15 mouse cellular contexts compared by ENCODE assay signal in genomic region chr14:46088968-46089691, GRCm38 (mm10).
DNase-seq lines count a peak whose midpoint lies in the region; ATAC-seq lines count a peak whose summit lies in the region.
"Had no signal": no experiment of that assay in that cellular context is flagged by ENCODE, and none has a peak within 500 bp of the region (broad histone marks: within the 10 kb centered on the region; RNA-seq: fewer than 3 reads in every experiment).

No protein-coding gene starts in this region.

- no peak overlapping the region for H3K4me3 ChIP-seq in midbrain, embryonic 15.5 days
- no peak overlapping the region for H3K4me3 ChIP-seq in midbrain, embryonic 16.5 days (ENCODE audit: low read depth, low read length)
- no peak overlapping the region for H3K4me3 ChIP-seq in stomach, embryonic 16.5 days (replicated peaks; ENCODE audit: low read length)
- H3K4me3 ChIP-seq: embryonic facial prominence, embryonic 12.5 days; forebrain, embryonic 12.5 days; heart, embryonic 15.5 days; hindbrain, embryonic 15.5 days had no signal

- no peaks in the 10 kb centered on the region for H3K27me3 ChIP-seq in midbrain, embryonic 15.5 days (replicated peaks)
- H3K27me3 ChIP-seq in midbrain, embryonic 16.5 days (ENCODE audit: control insufficient read depth, insufficient read depth, low read depth, low read length) = no peaks in the 10 kb centered on the region
- H3K27me3 ChIP-seq in stomach, embryonic 16.5 days (ENCODE audit: control insufficient read depth, insufficient read depth, low read length) = no peaks in the 10 kb centered on the region
- H3K27me3 ChIP-seq: embryonic facial prominence, embryonic 12.5 days; forebrain, embryonic 12.5 days; heart, embryonic 15.5 days; hindbrain, embryonic 15.5 days; Patski had no signal

- 68% methylated on average over 12 of the region's 12 CpGs for WGBS in midbrain, embryonic 15.5 days
- 61% methylated on average over 12 of the region's 12 CpGs for WGBS in midbrain, embryonic 16.5 days
- WGBS in stomach, embryonic 16.5 days = 50% methylated on average over 12 of the region's 12 CpGs

- no peak overlapping the region for H3K9ac ChIP-seq in midbrain, embryonic 15.5 days
- H3K9ac ChIP-seq in midbrain, embryonic 16.5 days (ENCODE audit: low read depth, low read length) = no peak overlapping the region
- no peak overlapping the region for H3K9ac ChIP-seq in stomach, embryonic 16.5 days (ENCODE audit: low read length)
- H3K9ac ChIP-seq: embryonic facial prominence, embryonic 12.5 days; forebrain, embryonic 12.5 days; heart, embryonic 15.5 days; hindbrain, embryonic 15.5 days had no signal

- H3K4me1 ChIP-seq in midbrain, embryonic 15.5 days = no peaks in the 10 kb centered on the region
- peaks cover 3% of the 10 kb centered on the region; the same call in 1 of the 2 replicates for H3K4me1 ChIP-seq in midbrain, embryonic 16.5 days (ENCODE audit: control insufficient read depth, insufficient read depth, low read length)
- no peaks in the 10 kb centered on the region for H3K4me1 ChIP-seq in stomach, embryonic 16.5 days (ENCODE audit: control insufficient read depth, insufficient read depth, low read length)
- H3K4me1 ChIP-seq: embryonic facial prominence, embryonic 12.5 days; forebrain, embryonic 12.5 days; heart, embryonic 15.5 days had no signal

- no peaks in the 10 kb centered on the region for H3K9me3 ChIP-seq in midbrain, embryonic 15.5 days
- H3K9me3 ChIP-seq in midbrain, embryonic 16.5 days (replicated peaks; ENCODE audit: control insufficient read depth, low read length, poor library complexity, severe bottlenecking) = no peaks in the 10 kb centered on the region
- H3K9me3 ChIP-seq in stomach, embryonic 16.5 days (replicated peaks; ENCODE audit: control insufficient read depth, low read length) = no peaks in the 10 kb centered on the region
- H3K9me3 ChIP-seq: embryonic facial prominence, embryonic 12.5 days; forebrain, embryonic 12.5 days; heart, embryonic 15.5 days; hindbrain, embryonic 15.5 days had no signal

- no peaks in the 10 kb centered on the region for H3K36me3 ChIP-seq in midbrain, embryonic 15.5 days (replicated peaks)
- H3K36me3 ChIP-seq in midbrain, embryonic 16.5 days (ENCODE audit: control insufficient read depth, insufficient read depth, low read length) = no peaks in the 10 kb centered on the region
- no peaks in the 10 kb centered on the region for H3K36me3 ChIP-seq in stomach, embryonic 16.5 days (ENCODE audit: control insufficient read depth, insufficient read depth, low read length)
- H3K36me3 ChIP-seq: embryonic facial prominence, embryonic 12.5 days; forebrain, embryonic 12.5 days; heart, embryonic 15.5 days; hindbrain, embryonic 15.5 days had no signal

- H3K27ac ChIP-seq in midbrain, embryonic 15.5 days = no peak overlapping the region
- H3K27ac ChIP-seq in midbrain, embryonic 16.5 days (ENCODE audit: low read length) = no peak overlapping the region
- H3K27ac ChIP-seq in stomach, embryonic 16.5 days (ENCODE audit: low read length) = peak overlapping the region; percentile 54
- H3K27ac ChIP-seq: embryonic facial prominence, embryonic 12.5 days; forebrain, embryonic 12.5 days; heart, embryonic 15.5 days; hindbrain, embryonic 15.5 days had no signal

- no peak overlapping the region for H3K4me2 ChIP-seq in midbrain, embryonic 15.5 days
- no peak overlapping the region for H3K4me2 ChIP-seq in midbrain, embryonic 16.5 days (ENCODE audit: low read length)
- no peak overlapping the region for H3K4me2 ChIP-seq in stomach, embryonic 16.5 days (ENCODE audit: low read depth, low read length)
- H3K4me2 ChIP-seq: embryonic facial prominence, embryonic 12.5 days; forebrain, embryonic 12.5 days; heart, embryonic 15.5 days; hindbrain, embryonic 15.5 days had no signal

- ATAC-seq in midbrain, embryonic 15.5 days (replicated peaks) = peak; percentile 48; the same call in 1 of the 2 replicates
- no peak for ATAC-seq in midbrain, embryonic 16.5 days
- peak; percentile 60; the same call in 1 of the 2 replicates for ATAC-seq in stomach, embryonic 16.5 days (ENCODE audit: insufficient read depth, low FRiP score)
- ATAC-seq: Patski had no signal

- DNase-seq in kidney, postnatal 10 days = peak; percentile 13
- DNase-seq in kidney, adult 18-20 months = no peak
- peak; percentile 8 for DNase-seq in gastrocnemius, postnatal 25 days
- DNase-seq in layer of hippocampus, adult 9-10 months (ENCODE audit: low spot score) = no peak
- DNase-seq: cerebellum, postnatal 14 days; right cerebral cortex, postnatal 14 days; thymus, postnatal 36 days had no signal

Comparison
In these comparisons a context has a peak if more than half of its experiments do, and no peak if none do; other contexts are left out.
1. DNase-seq: peak in kidney, postnatal 10 days (single experiment) and gastrocnemius, postnatal 25 days (single experiment); none in kidney, adult 18-20 months (single experiment) and layer of hippocampus, adult 9-10 months (single experiment).